Mouse (Mus musculus) forebrain, embryonic 12.5 days (tissue): ENCODE measurements at regions not wholly inside any gene's neighbourhood (a gene's known extent, or its start where the extent isn't known, plus 50 kb on each side); places are given as distances from the start of the nearest gene placed in this dataset.

Experiments used
- ATAC-seq: fragments of 200-750 bp; cut with Nextera tagmentation; 2 replicates; pipeline ENCODE4 v1.8.0; 2017; ENCODE audit warnings: moderate TSS enrichment; ENCODE audit not compliant: low FRiP score
- H3K27ac ChIP-seq: fragments of 300-500 bp; sonication (generic); 2 replicates; pipeline ENCODE4 v1.5.1; 2016; ENCODE audit warnings: mild to moderate bottlenecking
- H3K27me3 ChIP-seq: fragments of 300-500 bp; sonication (generic); 2 replicates; pipeline ENCODE4 v1.6.1; 2016; ENCODE audit warnings: mild to moderate bottlenecking
- H3K36me3 ChIP-seq: fragments of 300-500 bp; sonication (generic); replicated peaks from 2 replicates; pipeline ENCODE4 v1.6.1; 2016; ENCODE audit warnings: mild to moderate bottlenecking
- H3K4me1 ChIP-seq: fragments of 300-500 bp; sonication (generic); 2 replicates; pipeline ENCODE4 v1.6.1; 2016
- H3K4me2 ChIP-seq: fragments of 300-500 bp; sonication (generic); 2 replicates; pipeline ENCODE4 v1.6.1; 2016; ENCODE audit warnings: mild to moderate bottlenecking, moderate library complexity
- H3K4me3 ChIP-seq: fragments of 300-500 bp; sonication (generic); replicated peaks from 2 replicates; pipeline ENCODE4 v1.5.1; 2016; ENCODE audit warnings: mild to moderate bottlenecking
- H3K9ac ChIP-seq: fragments of 300-500 bp; sonication (generic); 2 replicates; pipeline ENCODE4 v1.6.1; 2016; ENCODE audit warnings: mild to moderate bottlenecking
- H3K9me3 ChIP-seq: fragments of 300-500 bp; sonication (generic); 2 replicates; pipeline ENCODE4 v1.6.1; 2016
- WGBS: fragments of 180-500 bp; shearing (Covaris S2); methylation state at CpG from one replicate; pipeline ENCODE4 v1.1.7; 2016; 5-methylcytosine and 5-hydroxymethylcytosine counted together

GRCm38 (mm10) chr5:85177787-85178186 lies 760.6 kb upstream of the Epha5 start:
- no peak overlapping the region for H3K9ac ChIP-seq
- no peak overlapping the region for H3K4me3 ChIP-seq
- ATAC-seq, result no peak
- no peaks in the 10 kb centered on the region for H3K27me3 ChIP-seq
- no peaks in the 10 kb centered on the region for H3K9me3 ChIP-seq
- 62% methylated on average over 9 of the region's 9 CpGs for WGBS
- H3K36me3 ChIP-seq, result no peaks in the 10 kb centered on the region
- H3K27ac ChIP-seq, result no peak overlapping the region
- no peaks in the 10 kb centered on the region for H3K4me1 ChIP-seq
- no peak overlapping the region for H3K4me2 ChIP-seq

- Histone ChIP-seq H3K27me3 (no peaks in the 10 kb centered on the region), H3K27ac (no peak overlapping the region), H3K4me2 (no peak overlapping the region), H3K4me1 (no peaks in the 10 kb centered on the region), H3K9ac (no peak overlapping the region), H3K9me3 (no peaks in the 10 kb centered on the region), H3K36me3 (no peaks in the 10 kb centered on the region), H3K4me3 (no peak overlapping the region)
- ATAC-seq, result no peak
- 88% methylated on average over 1 of the region's 1 CpGs for WGBS
These were observed 756.7 kb upstream of the Epha5 start for GRCm38 (mm10) chr5:85173899-85174298.

- 41% methylated on average over 1 of the region's 1 CpGs for WGBS
- Histone ChIP-seq H3K4me2 (no peak overlapping the region), H3K27me3 (no peaks in the 10 kb centered on the region), H3K36me3 (no peaks in the 10 kb centered on the region), H3K4me3 (no peak overlapping the region), H3K9me3 (no peaks in the 10 kb centered on the region), H3K9ac (no peak overlapping the region), H3K4me1 (no peaks in the 10 kb centered on the region), H3K27ac (no peak overlapping the region)
- ATAC-seq, result peak; percentile 46; the same call in 1 of the 2 replicates
These were observed 738.7 kb upstream of the Epha5 start for GRCm38 (mm10) chr5:85155858-85156257.

DNA sequence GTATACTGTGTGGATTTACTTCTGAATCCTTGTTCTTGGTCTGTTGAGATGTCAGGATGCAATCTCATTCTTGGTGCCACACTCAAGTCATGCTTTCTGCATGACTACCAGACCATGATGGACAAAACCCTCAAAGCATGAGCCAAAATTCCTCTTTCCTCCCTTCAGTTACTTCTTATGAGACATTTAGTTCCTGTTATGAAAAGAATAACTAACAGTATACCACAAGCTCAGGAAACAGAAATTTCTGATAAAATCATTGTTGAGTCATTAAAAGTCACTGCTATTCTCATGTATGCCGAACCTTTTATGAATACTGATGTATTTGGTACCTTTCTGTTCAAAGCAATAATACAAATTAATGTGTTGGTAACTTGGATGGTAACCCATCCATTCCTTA lies 738.0 kb upstream of the Epha5 start:
- Histone ChIP-seq H3K27ac (no peak overlapping the region), H3K4me1 (no peaks in the 10 kb centered on the region), H3K4me3 (no peak overlapping the region), H3K27me3 (no peaks in the 10 kb centered on the region), H3K4me2 (no peak overlapping the region), H3K9ac (no peak overlapping the region), H3K36me3 (no peaks in the 10 kb centered on the region), H3K9me3 (no peaks in the 10 kb centered on the region)
- ATAC-seq, result no peak
- WGBS, result 82% methylated on average over 1 of the region's 1 CpGs
